Mouse (Mus musculus): ENCODE measurements around the gene Cyp11a1. TPM values are rescaled to one million over a fixed set of nuclear protein-coding genes. Genes with fewer than 3 reads are reported as not detected.

Cyp11a1 gene
- polyA plus RNA-seq, 1 experiment from 2014 or later = 7.6 TPM

DNA sequence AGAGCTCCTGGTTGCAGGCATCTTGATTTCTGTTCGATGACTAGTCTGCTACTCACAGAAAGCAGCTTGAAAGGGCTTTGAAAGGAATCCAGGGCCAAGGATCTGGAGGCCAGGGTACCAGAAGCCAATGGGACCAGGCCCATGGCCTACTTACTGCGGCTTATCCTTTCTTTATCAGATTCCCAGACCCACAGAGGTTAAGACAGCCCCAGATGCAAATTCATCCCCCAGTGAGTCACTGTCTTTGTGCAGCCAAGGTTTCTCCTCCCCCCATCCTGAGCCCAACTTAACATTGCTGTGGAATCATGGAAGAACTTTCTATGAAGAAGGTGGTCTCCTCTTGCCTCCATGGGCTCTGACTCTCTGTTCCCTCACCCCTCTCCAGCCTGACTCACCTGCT, 6.3 kb downstream of the Cyp11a1 start:
- Histone ChIP-seq H3K4me1 (ENCODE audit: control insufficient read depth, insufficient read depth, low read length) (no peaks in the 10 kb centered on the region; the same call in 1 of the 2 replicates), H3K4me3 (replicated peaks; ENCODE audit: low read length) (no peak overlapping the region), H3K9me3 (replicated peaks; ENCODE audit: control insufficient read depth, low read length) (no peaks in the 10 kb centered on the region), H3K36me3 (ENCODE audit: control insufficient read depth, insufficient read depth, low read length) (no peaks in the 10 kb centered on the region), H3K27ac (ENCODE audit: low read length) (no peak overlapping the region), H3K9ac (ENCODE audit: low read length) (no peak overlapping the region), H3K4me2 (ENCODE audit: low read depth, low read length) (no peak overlapping the region), H3K27me3 (ENCODE audit: control insufficient read depth, insufficient read depth, low read length) (no peaks in the 10 kb centered on the region)
- no peak for ATAC-seq (ENCODE audit: insufficient read depth, low FRiP score)
- WGBS = 69% methylated on average over 2 of the region's 2 CpGs

- Histone ChIP-seq H3K9me3 (replicated peaks; ENCODE audit: control insufficient read depth, low read length) (no peaks in the 10 kb centered on the region), H3K27me3 (ENCODE audit: control insufficient read depth, insufficient read depth, low read length) (no peaks in the 10 kb centered on the region), H3K27ac (ENCODE audit: low read length) (no peak overlapping the region), H3K36me3 (ENCODE audit: control insufficient read depth, insufficient read depth, low read length) (no peaks in the 10 kb centered on the region), H3K4me1 (ENCODE audit: control insufficient read depth, insufficient read depth, low read length) (no peaks in the 10 kb centered on the region; the same call in 1 of the 2 replicates), H3K4me3 (replicated peaks; ENCODE audit: low read length) (no peak overlapping the region), H3K9ac (ENCODE audit: low read length) (no peak overlapping the region), H3K4me2 (ENCODE audit: low read depth, low read length) (no peak overlapping the region)
- 61% methylated on average over 2 of the region's 2 CpGs for WGBS
- no peak for ATAC-seq (ENCODE audit: insufficient read depth, low FRiP score)
Observed at GRCm38 (mm10) chr9:58012935-58013334, 6.7 kb downstream of the Cyp11a1 start.

DNA sequence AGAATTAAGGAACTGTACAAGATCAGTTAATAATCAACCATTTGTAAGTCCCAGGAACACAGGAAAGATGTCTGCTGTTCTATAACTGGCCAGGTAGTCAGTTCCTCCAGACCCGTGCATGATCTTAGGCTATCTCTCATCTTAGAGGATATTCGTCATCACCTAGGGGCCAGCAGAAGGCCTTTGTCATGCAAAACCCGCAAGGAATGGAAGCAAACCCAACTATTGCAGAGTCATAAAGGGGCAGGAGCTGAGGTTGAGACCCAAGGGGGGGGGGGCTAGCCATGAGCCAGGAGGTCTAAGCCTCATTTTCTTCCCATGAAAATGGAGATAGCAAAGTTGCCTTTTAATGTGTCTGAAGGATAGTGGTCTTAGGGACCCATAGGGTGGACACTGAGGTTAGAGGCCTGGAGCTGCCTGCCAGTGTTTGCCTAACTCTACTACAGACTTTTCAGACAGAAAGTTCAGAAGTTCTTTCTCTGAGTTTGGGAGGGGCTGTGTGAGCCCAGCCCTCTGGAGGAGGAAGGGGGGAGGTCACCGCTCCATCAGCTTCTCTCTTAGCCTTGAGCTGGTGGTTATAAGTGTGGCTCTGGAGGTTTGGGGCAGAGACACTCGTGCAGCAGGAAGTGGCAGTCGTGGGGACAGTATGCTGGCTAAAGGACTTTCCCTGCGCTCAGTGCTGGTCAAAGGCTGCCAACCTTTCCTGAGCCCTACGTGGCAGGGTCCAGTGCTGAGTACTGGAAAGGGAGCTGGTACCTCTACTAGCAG, 8.4 kb downstream of the Cyp11a1 start:
- H3K9me3 ChIP-seq (replicated peaks; ENCODE audit: control insufficient read depth, low read length) = no peaks in the 10 kb centered on the region
- H3K36me3 ChIP-seq (ENCODE audit: control insufficient read depth, insufficient read depth, low read length) = no peaks in the 10 kb centered on the region
- no peak overlapping the region for H3K9ac ChIP-seq (ENCODE audit: low read length)
- no peak overlapping the region for H3K4me3 ChIP-seq (replicated peaks; ENCODE audit: low read length)
- H3K4me2 ChIP-seq (ENCODE audit: low read depth, low read length) = no peak overlapping the region
- no peak for ATAC-seq (ENCODE audit: insufficient read depth, low FRiP score)
- WGBS = 50% methylated on average over 8 of the region's 8 CpGs
- H3K27me3 ChIP-seq (ENCODE audit: control insufficient read depth, insufficient read depth, low read length) = no peaks in the 10 kb centered on the region
- H3K27ac ChIP-seq (ENCODE audit: low read length) = no peak overlapping the region
- H3K4me1 ChIP-seq (ENCODE audit: control insufficient read depth, insufficient read depth, low read length) = no peaks in the 10 kb centered on the region; the same call in 1 of the 2 replicates

DNA sequence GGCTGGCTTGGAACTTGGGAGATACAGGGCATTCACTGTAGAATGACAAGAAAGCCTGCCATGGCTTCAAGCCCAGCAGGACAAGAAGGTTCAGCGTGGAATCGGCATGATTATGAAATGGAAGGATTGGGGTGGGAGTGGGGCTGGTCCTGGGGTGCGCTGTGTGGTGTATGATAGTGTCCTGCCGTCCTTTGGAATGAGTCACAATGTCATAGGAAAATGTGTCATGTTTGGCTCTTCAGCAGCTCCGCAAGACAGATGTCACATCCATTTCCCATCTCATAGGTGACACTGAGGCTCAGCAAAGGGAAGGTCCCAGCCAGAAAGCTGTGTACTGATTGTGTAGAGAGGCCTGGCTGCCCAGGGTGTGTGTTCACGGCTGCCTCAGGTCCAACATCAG, 9.6 kb downstream of the Cyp11a1 start:
- H3K4me3 ChIP-seq (replicated peaks; ENCODE audit: low read length) = no peak overlapping the region
- no peak overlapping the region for H3K27ac ChIP-seq (ENCODE audit: low read length)
- H3K9me3 ChIP-seq (replicated peaks; ENCODE audit: control insufficient read depth, low read length) = no peaks in the 10 kb centered on the region
- no peaks in the 10 kb centered on the region for H3K36me3 ChIP-seq (ENCODE audit: control insufficient read depth, insufficient read depth, low read length)
- no peaks in the 10 kb centered on the region; the same call in 1 of the 2 replicates for H3K4me1 ChIP-seq (ENCODE audit: control insufficient read depth, insufficient read depth, low read length)
- H3K27me3 ChIP-seq (ENCODE audit: control insufficient read depth, insufficient read depth, low read length) = no peaks in the 10 kb centered on the region
- no peak for ATAC-seq (ENCODE audit: insufficient read depth, low FRiP score)
- no peak overlapping the region for H3K4me2 ChIP-seq (ENCODE audit: low read depth, low read length)
- H3K9ac ChIP-seq (ENCODE audit: low read length) = no peak overlapping the region
- 87% methylated on average over 6 of the region's 6 CpGs for WGBS

DNA sequence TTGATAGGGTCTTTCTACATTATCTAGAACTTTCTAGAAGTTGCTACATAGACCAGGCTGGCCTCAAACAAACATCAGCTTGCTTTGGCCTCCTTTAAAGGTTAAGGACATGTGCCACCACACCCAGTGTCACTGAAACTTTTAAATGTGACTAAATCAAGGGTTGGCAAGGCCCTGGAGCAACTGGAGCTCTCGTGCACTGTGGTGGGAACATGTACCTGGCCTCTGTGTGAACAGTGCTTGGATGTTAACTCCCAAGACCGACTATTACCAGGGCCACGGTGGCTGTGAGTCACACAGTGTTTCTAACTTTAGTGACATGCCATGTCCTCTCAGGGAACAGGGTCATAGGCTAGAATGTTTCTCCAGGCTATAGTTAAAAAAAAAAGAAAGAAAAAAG, 10.8 kb downstream of the Cyp11a1 start:
- no peaks in the 10 kb centered on the region for H3K36me3 ChIP-seq (ENCODE audit: control insufficient read depth, insufficient read depth, low read length)
- 70% methylated on average over 3 of the region's 3 CpGs for WGBS
- H3K27ac ChIP-seq (ENCODE audit: low read length) = no peak overlapping the region
- no peaks in the 10 kb centered on the region; the same call in 1 of the 2 replicates for H3K4me1 ChIP-seq (ENCODE audit: control insufficient read depth, insufficient read depth, low read length)
- no peak overlapping the region for H3K4me2 ChIP-seq (ENCODE audit: low read depth, low read length)
- no peaks in the 10 kb centered on the region for H3K9me3 ChIP-seq (replicated peaks; ENCODE audit: control insufficient read depth, low read length)
- H3K27me3 ChIP-seq (ENCODE audit: control insufficient read depth, insufficient read depth, low read length) = no peaks in the 10 kb centered on the region
- H3K4me3 ChIP-seq (replicated peaks; ENCODE audit: low read length) = no peak overlapping the region
- no peak overlapping the region for H3K9ac ChIP-seq (ENCODE audit: low read length)
- ATAC-seq (ENCODE audit: insufficient read depth, low FRiP score) = no peak

DNA sequence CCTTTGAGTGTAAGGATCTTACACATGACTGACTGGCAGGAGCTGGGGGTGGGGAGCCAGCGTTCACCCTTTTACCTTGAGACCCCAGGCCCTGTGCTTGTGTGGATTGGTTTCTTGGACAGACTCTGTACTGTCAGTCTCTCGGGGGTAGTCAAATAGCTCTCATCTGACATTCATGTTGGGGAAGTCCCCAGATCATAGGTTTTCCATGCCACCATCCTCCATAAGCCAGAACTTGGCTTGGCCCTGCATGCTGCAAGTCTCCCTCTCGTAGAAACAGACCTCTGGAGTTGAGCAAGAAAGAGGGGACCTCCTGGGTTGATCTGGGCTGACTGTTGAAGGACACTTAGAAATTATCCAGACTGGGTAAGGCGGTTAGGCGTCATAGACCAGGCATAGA, 12.2 kb downstream of the Cyp11a1 start:
- no peak overlapping the region for H3K4me2 ChIP-seq (ENCODE audit: low read depth, low read length)
- no peak overlapping the region for H3K4me3 ChIP-seq (replicated peaks; ENCODE audit: low read length)
- H3K9me3 ChIP-seq (replicated peaks; ENCODE audit: control insufficient read depth, low read length) = no peaks in the 10 kb centered on the region
- no peaks in the 10 kb centered on the region for H3K27me3 ChIP-seq (ENCODE audit: control insufficient read depth, insufficient read depth, low read length)
- H3K9ac ChIP-seq (ENCODE audit: low read length) = no peak overlapping the region
- no peaks in the 10 kb centered on the region; the same call in 1 of the 2 replicates for H3K4me1 ChIP-seq (ENCODE audit: control insufficient read depth, insufficient read depth, low read length)
- no peaks in the 10 kb centered on the region for H3K36me3 ChIP-seq (ENCODE audit: control insufficient read depth, insufficient read depth, low read length)
- WGBS = 82% methylated on average over 5 of the region's 5 CpGs
- no peak for ATAC-seq (ENCODE audit: insufficient read depth, low FRiP score)
- no peak overlapping the region for H3K27ac ChIP-seq (ENCODE audit: low read length)

GRCm38 (mm10) chr9:58025995-58026394, 19.8 kb downstream of the Cyp11a1 start:
- Histone ChIP-seq H3K27ac (ENCODE audit: low read length) (no peak overlapping the region), H3K9ac (ENCODE audit: low read length) (no peak overlapping the region), H3K4me3 (replicated peaks; ENCODE audit: low read length) (no peak overlapping the region), H3K4me1 (ENCODE audit: control insufficient read depth, insufficient read depth, low read length) (no peaks in the 10 kb centered on the region), H3K9me3 (replicated peaks; ENCODE audit: control insufficient read depth, low read length) (no peaks in the 10 kb centered on the region), H3K36me3 (ENCODE audit: control insufficient read depth, insufficient read depth, low read length) (no peaks in the 10 kb centered on the region), H3K4me2 (ENCODE audit: low read depth, low read length) (no peak overlapping the region), H3K27me3 (ENCODE audit: control insufficient read depth, insufficient read depth, low read length) (no peaks in the 10 kb centered on the region)
- ATAC-seq (ENCODE audit: insufficient read depth, low FRiP score) = no peak
- 83% methylated on average over 9 of the region's 9 CpGs for WGBS

GRCm38 (mm10) chr9:58027426-58028180, 21.4 kb downstream of the Cyp11a1 start:
- Histone ChIP-seq H3K36me3 (ENCODE audit: control insufficient read depth, insufficient read depth, low read length) (no peaks in the 10 kb centered on the region), H3K9ac (ENCODE audit: low read length) (no peak overlapping the region), H3K4me1 (ENCODE audit: control insufficient read depth, insufficient read depth, low read length) (no peaks in the 10 kb centered on the region), H3K27ac (ENCODE audit: low read length) (no peak overlapping the region), H3K4me2 (ENCODE audit: low read depth, low read length) (no peak overlapping the region), H3K9me3 (replicated peaks; ENCODE audit: control insufficient read depth, low read length) (no peaks in the 10 kb centered on the region), H3K27me3 (ENCODE audit: control insufficient read depth, insufficient read depth, low read length) (no peaks in the 10 kb centered on the region), H3K4me3 (replicated peaks; ENCODE audit: low read length) (no peak overlapping the region)
- 43% methylated on average over 2 of the region's 2 CpGs for WGBS
- no peak for ATAC-seq (ENCODE audit: insufficient read depth, low FRiP score)

DNA sequence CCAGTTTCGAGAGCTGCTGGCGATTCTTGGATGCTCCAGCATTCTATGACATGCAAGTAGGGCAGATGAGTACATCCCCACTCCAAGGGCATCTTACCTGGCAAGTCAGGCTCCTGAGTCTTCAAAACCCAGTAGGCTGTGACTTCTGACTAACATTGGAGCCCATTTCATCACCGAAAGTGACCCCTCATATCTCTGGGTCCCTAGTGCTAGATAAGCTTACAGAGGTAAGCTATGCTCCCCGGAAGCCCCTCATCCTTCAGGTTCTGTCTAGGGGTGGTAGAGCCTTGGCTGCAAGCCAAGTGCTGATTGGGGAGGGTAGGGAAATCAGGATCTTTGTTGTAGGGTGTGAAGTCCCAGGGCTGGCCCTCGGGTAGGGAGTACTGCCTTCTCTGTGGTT, 22.6 kb downstream of the Cyp11a1 start:
- Histone ChIP-seq H3K27ac (ENCODE audit: low read length) (no peak overlapping the region), H3K4me3 (replicated peaks; ENCODE audit: low read length) (no peak overlapping the region), H3K4me2 (ENCODE audit: low read depth, low read length) (no peak overlapping the region), H3K9me3 (replicated peaks; ENCODE audit: control insufficient read depth, low read length) (no peaks in the 10 kb centered on the region), H3K4me1 (ENCODE audit: control insufficient read depth, insufficient read depth, low read length) (no peaks in the 10 kb centered on the region), H3K27me3 (ENCODE audit: control insufficient read depth, insufficient read depth, low read length) (no peaks in the 10 kb centered on the region), H3K36me3 (ENCODE audit: control insufficient read depth, insufficient read depth, low read length) (no peaks in the 10 kb centered on the region), H3K9ac (ENCODE audit: low read length) (no peak overlapping the region)
- no peak for ATAC-seq (ENCODE audit: insufficient read depth, low FRiP score)
- 57% methylated on average over 5 of the region's 5 CpGs for WGBS
